Mouse (Mus musculus) lung, postnatal 36 days (tissue): ENCODE results near the gene Tecpr1.
A peak's percentile ranks its signal among the peaks of the same experiment; 100 is the strongest.

Source experiments
- DNase-seq: peaks from one replicate; pipeline ENCODE4 v3.0.0; 2022; ENCODE audit warnings: mixed read lengths

Tecpr1 gene

DNA sequence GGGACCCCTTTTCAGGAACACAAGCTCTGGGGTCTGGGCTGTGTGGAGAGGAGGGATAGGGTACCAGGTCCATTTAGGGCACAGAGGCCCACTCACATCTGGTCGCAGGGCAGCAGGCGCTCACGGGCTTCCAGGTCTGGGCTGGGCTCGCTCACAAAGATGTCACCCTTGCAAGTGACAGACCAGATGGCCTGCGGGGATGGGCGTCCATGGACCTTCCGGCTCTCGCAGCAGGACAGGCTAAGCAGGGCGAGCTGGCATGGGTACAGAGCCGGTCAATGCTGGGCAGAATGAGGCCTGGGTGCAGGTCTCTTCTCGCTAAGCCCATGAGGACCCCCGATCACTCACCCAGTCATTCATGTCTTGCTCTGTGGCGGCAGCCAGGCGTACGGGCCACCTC is 17.3 kb downstream of the Tecpr1 start:
- DNase-seq = no peak

- DNase-seq = no peak
Measured at GRCm38 (mm10) chr5:144204911-144205310, 18.5 kb downstream of the Tecpr1 start.

GRCm38 (mm10) chr5:144204303-144204702 is 19.1 kb downstream of the Tecpr1 start:
- DNase-seq = no peak

DNA sequence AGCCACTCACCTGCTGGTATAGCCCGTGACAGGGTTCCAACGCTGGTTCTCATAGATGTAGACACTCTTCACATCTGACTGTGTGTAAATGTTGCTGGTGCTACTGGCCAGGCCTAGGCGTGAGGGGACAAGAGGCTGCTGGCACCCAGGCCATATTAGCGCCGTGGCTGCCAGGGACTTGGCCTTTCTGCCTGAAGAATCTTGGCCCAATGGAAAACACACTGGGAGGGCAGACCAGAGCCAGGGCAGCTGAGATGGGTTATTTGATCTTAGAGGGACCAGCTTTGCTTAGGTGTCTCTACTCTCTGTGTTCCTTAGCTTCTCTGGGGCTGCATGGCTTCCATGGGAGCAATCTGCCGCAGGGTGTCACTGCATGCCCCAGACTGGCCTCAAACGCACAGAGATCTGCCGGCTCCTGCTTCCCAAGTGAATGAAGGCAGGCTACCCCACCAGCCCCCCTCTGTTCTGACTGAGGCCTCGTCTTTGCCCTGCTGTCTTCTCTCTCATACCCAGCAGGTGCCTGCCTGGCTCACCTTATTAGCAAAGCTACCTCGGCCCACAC is 19.9 kb downstream of the Tecpr1 start:
- no peak for DNase-seq

DNA sequence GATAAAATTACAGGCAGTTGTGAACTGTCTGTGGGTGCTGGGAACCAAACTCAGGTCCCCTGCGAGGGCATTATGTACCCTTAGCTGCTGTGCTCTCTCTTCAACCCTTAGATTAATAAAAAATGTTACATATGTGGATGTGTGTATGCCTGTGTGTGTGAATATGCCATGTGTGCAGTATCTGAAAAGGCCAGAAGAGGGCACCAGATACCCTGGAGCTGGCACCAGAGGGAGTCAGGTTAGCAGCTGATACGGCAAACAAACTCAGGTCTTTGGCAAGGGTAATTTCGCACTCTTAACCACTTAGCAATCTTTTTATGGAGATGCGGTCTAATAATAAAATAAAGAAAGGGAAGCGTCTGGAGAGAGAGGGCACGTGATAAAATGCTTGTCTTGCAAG is 21.0 kb downstream of the Tecpr1 start:
- no peak for DNase-seq

DNA sequence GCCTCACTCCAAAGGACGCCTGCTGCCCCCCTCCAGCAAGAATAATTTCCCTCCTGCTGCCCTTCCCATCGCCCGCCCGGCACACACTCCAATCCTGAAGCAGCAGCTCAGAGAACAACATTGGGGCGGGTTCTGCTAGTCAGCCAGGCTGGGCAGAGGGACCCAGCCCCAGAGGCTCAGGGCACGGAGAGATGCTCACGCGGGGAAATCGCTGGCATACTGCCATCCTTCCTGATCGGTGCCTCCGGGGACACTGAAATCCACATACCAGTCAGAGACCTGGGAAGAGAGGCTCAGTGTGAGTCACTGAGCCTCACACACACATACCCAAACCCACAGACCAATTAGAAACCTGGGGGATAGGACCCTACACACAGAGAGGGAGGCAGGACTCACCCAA is 22.8 kb downstream of the Tecpr1 start:
- DNase-seq = no peak

DNA sequence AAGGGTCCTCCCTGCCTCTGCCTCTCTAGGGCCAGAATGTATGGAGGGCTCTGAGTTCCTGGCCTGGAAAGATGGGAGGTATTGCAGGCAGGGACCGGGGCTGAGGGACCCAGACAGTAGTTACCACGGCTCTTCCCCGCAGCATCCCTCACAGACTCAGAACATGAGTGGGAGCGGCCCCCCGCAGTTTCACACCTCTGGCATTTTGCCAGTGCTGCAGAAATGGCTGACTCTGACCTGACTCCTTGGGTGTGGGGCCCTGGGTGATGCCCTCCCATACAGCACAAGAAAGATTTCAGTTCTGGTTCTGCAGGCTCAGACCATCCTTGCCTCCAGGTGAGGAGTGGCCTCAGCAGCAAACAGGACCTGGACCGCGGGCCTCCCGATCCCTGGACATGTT is 27.8 kb downstream of the Tecpr1 start:
- no peak for DNase-seq

- DNase-seq = no peak
Measured at GRCm38 (mm10) chr5:144194416-144194815, 29.0 kb downstream of the Tecpr1 start.

- peak; percentile 28 for DNase-seq
Measured at GRCm38 (mm10) chr5:144192673-144193072, 30.7 kb downstream of the Tecpr1 start.

DNA sequence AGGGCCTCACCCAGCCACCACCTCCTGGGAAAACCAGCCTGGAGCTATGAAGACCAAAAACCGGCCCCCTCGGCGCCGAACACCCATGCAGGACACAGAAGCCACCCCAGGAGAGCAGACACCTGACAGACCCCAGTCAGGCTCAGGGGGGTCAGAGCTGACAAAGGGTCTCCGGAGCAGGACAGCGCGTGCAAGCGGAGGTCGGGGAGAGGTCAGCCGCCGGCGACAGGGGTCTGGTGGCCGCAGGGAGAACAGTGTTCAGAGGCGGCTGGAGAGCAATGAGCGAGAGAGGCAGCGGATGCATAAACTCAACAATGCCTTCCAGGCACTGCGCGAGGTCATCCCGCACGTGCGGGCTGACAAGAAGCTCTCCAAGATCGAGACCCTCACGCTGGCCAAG is 32.4 kb downstream of the Tecpr1 start:
- no peak for DNase-seq

- peak; percentile 89 for DNase-seq
Measured at GRCm38 (mm10) chr5:144189950-144190583, 33.3 kb downstream of the Tecpr1 start, which contains the start of gene Bhlha15. Gene Bhlha15, plus strand, starts transcription at chr5:144190286.

DNA sequence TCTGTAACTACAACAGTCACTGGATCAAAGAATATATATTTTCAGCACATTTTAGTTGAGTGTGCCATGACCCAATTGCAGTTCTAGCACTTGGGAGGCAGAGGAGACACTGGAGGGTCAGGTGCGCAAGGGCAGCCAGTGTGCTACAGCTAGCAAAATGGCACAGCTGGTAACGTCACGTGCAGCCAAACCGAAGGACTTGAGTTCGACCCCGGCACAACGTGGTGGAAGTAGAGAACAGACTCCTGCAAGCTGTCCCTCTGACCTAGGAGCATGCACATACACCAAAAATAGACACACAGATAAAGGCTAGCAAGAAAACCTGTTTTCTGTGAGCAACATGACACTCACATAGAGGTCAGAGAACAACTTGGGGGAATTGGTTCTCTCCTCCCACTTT is 34.1 kb downstream of the Tecpr1 start:
- no peak for DNase-seq

DNA sequence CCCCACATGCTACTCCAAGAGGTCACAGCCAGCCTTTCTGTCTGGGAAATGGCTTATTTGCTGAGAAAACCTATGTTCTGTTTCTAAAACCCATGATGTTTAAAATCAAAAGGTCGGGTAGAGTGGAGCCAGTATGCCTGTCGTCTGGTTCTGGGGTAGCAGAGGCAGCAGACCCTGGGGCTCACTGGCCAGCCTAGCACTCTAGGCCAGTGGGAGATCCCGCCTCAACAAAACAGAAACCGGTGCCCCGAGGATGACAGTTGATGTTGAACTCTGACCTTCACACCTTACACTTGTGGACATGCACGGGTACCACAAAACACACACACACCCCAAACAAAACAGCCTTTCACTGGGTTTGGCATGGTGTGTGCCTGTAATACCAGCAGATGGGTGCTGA is 35.0 kb downstream of the Tecpr1 start:
- DNase-seq = no peak

DNA sequence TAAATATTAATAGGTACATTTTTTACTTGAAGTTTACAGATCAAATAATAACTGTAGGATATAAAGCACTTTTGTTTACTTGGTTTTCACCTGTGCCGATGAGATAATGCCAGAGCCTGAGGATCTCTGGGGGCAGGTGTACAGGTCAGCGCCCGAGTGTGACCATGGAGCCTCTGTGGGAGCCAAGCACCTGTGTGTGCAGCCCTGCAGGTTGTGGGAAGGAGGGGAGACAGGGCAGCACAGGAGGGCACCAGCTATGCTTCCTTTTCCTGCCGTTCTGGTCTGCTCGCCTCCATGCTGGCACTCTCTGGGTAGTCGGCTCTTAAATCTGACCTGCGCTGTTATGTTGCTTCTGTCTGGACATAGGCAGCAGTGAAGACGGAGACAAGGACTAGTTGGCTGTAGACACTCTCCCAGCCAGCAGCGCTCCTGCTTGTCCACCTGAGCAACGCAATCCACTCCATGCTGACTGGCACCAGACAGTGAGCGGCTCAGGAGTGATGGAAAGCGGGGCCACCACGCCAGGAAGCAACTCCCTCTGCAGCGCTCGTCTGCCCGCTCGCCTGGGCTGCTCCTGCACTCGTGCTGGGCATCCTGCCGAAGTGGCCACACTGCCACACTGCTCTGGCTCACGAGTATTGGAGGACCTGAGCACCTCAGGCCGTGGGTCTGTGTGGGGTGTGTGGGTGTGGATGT is 38.9 kb downstream of the Tecpr1 start:
- DNase-seq = no peak

GRCm38 (mm10) chr5:144183647-144184335 is 39.6 kb downstream of the Tecpr1 start:
- peak; percentile 89 for DNase-seq

GRCm38 (mm10) chr5:144183248-144183559 is 40.2 kb downstream of the Tecpr1 start:
- no peak for DNase-seq

DNA sequence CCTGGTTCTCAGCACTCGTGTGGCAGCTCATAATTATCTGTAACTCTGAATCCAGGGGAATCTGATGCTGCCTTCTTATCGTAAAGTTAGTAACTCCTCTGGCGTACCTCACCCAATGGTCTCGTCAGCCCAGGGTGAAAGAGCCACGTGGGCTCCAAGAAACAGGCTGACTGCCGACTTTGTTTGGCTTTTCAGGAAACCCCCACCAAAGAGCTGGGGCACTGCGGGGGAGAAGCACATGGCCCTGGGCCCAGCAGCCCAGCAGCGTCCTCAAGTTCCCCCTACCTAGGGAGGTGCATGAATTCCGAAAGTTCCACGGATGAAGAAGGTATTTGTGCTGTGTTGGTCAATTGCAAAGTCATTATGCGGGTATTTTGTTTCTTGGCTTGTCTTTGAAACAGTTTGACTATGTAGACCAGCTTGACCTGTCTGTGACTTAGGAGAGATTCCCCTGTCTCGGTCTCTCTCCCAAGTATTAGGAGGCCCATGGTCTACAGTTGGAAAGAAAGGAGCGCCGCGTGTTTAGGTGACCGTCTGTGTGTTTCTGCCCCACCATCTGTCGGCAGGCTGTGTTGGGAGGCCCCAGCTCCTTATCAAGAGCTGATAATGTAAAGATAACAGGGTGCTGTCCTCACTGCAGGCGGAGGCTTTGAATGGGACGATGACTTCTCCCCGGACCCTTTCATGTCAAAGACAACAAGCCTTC is 40.7 kb downstream of the Tecpr1 start:
- DNase-seq = no peak

DNA sequence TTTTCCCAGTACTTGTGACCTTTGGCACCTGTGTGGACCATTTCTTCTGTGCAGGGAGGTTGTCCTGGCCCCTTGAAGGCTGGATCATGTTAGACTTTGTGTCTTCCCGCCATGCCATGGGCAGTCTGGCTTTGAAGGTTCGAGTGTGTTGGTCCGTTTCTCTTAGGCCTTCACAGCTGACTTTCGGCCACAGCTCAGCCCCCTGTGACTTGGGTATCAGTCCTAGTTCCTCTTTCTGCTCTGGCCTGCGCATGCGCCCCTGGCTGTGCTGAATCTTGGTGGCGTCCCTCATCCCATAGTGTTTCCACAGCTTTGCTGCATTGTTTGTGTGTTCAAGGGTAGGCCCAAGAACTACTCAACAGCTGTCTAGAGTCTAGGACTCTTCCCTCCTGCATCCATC is 42.2 kb downstream of the Tecpr1 start:
- DNase-seq = peak; percentile 52

DNA sequence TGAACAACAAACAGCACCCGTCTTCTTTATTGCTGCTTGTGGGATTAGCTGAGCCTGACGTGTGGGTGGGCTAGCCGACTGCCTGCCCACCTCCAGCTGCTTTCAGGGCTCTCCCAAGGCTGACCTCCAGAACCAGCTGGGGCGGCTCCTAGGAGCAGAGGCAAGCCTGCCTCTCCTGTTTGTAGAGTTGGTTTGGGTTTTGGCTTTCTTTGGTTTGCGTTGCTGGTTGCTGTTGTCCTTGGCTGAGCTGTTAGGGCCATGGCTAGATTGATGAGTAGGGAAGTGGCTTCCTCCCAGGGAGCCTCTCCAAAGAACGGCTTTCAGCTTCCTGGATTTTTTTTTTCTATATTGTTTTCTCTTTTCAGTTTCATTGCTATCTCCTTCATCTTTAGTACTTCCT is 45.2 kb downstream of the Tecpr1 start:
- no peak for DNase-seq

DNA sequence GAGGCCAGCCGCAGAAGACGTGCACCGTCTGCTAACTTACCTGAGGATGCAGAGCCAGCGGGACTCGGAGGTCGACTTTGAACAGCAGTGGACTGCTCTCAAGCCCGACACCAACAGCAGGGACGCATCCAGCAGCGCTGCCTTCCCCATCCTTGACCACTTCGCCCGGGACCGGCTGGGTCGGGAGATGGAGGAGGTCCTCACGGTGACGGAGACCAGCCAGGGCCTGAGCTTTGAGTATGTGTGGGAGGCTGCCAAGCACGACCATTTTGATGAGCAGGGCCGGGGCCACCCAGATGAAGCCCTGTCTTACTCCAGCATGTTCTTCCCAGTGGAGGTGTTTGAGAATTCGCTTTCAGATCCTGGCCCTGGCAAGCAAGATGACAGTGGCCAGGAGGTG is 49.8 kb downstream of the Tecpr1 start:
- no peak for DNase-seq

GRCm38 (mm10) chr5:144169275-144169975 is 54.0 kb downstream of the Tecpr1 start:
- DNase-seq = no peak

GRCm38 (mm10) chr5:144165756-144166155 is 57.7 kb downstream of the Tecpr1 start:
- no peak for DNase-seq
